Mouse (Mus musculus): Measurements from ENCODE around the gene Atp6v1f. TPM values are rescaled to one million over a fixed set of nuclear protein-coding genes. Genes with fewer than 3 reads are reported as not detected.
A peak's percentile ranks its signal among the peaks of the same experiment; 100 is the strongest.

Gene Atp6v1f
- polyA plus RNA-seq, 1 experiment from 2014 or later, result 395 TPM

- Histone ChIP-seq H3K27ac (ENCODE audit: low read depth, low read length) (no peak within 1 kb of the TSS; the same call in 1 of the 2 replicates), H3K27me3 (replicated peaks; ENCODE audit: control insufficient read depth, insufficient read depth, low read length) (peaks cover 22% of the 10 kb centered on the region), H3K4me2 (ENCODE audit: low read length) (peak within 1 kb of the TSS; percentile 73), H3K9ac (ENCODE audit: low read length) (peak within 1 kb of the TSS; percentile 62), H3K36me3 (ENCODE audit: control insufficient read depth, insufficient read depth, low read length) (no peaks in the 10 kb centered on the region), H3K4me3 (ENCODE audit: low read depth, low read length) (peak within 1 kb of the TSS; percentile 39), H3K4me1 (ENCODE audit: control insufficient read depth, insufficient read depth, low read length) (peaks cover 23% of the 10 kb centered on the region; the same call in 1 of the 2 replicates), H3K9me3 (replicated peaks; ENCODE audit: control insufficient read depth, low read length) (no peaks in the 10 kb centered on the region)
- DNase-seq (ENCODE audit: low spot score), result peak; percentile 24
- ATAC-seq, result peak; percentile 25; the same call in 1 of the 2 replicates
- 1% methylated on average over 50 of the region's 77 CpGs for WGBS
Observed at GRCm38 (mm10) chr6:29433038-29433803, 34.3 kb upstream of the Atp6v1f start, which contains the start of gene Flnc. TSS of gene Flnc (plus strand) at chr6:29433256.

DNA sequence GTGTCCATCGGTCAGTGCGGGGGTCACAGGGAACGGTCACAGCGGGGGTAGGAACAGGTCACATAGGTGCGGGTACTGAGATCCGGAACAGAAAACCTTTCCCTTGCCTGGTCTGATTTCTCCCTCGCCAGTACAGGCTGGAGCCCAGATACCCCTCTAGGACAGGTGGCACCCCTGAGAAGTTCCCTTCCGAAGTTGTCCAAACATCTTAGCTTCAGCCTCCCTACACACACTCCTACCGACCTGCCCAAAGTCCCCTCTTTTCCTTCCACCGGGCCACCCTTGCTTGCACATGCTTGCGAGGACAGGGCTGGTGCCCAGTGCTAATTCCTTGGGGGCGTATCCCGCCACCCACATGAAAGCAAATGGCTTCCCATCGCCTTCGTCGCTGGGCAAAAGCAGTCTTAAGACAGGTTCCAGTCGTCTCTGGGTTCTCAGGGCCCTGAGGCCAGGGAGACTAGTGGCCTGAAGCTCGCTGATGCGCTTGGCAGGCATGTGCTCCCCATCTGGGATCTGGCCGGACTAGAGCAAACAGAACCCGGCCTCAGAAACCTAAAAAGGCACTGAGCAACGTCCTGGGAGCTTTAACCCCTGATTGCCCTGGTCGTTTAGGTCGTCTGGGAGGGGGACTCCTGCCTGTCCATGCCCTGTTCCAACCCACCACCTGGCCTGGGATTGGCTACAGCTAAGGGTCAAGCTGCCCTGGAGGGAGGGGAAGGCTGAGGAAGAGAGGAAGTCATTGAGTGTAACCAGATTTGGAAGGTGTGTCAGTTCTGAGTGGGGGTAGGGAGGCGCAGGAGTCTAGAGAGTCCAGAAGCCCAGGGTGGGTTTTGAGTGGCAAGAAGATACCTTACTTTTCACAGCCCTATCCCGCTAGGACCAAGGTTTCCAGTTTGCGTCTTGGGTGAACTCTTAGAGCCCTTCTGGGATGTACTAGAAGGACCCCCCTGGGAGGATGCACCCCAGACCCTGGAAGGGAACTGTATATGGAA, 33.4 kb upstream of the Atp6v1f start:
- no peak for ATAC-seq
- Histone ChIP-seq H3K9ac (ENCODE audit: low read length) (no peak overlapping the region), H3K4me3 (ENCODE audit: low read depth, low read length) (peak overlapping the region; percentile 39), H3K4me2 (ENCODE audit: low read length) (peak overlapping the region; percentile 73), H3K9me3 (replicated peaks; ENCODE audit: control insufficient read depth, low read length) (no peaks in the 10 kb centered on the region), H3K36me3 (ENCODE audit: control insufficient read depth, insufficient read depth, low read length) (no peaks in the 10 kb centered on the region), H3K4me1 (ENCODE audit: control insufficient read depth, insufficient read depth, low read length) (peaks cover 23% of the 10 kb centered on the region; the same call in 1 of the 2 replicates), H3K27me3 (replicated peaks; ENCODE audit: control insufficient read depth, insufficient read depth, low read length) (peaks cover 22% of the 10 kb centered on the region), H3K27ac (ENCODE audit: low read depth, low read length) (no peak overlapping the region)
- WGBS, result 10% methylated on average over 27 of the region's 27 CpGs
- DNase-seq (ENCODE audit: low spot score), result peak; percentile 10

GRCm38 (mm10) chr6:29434911-29435691, 32.4 kb upstream of the Atp6v1f start:
- no peaks in the 10 kb centered on the region for H3K9me3 ChIP-seq (replicated peaks; ENCODE audit: control insufficient read depth, low read length)
- DNase-seq (ENCODE audit: low spot score) (peak; percentile 56), ATAC-seq (peak; percentile 48)
- H3K27me3 ChIP-seq (replicated peaks; ENCODE audit: control insufficient read depth, insufficient read depth, low read length), result peaks cover 22% of the 10 kb centered on the region
- H3K4me2 ChIP-seq (ENCODE audit: low read length), result peak overlapping the region; percentile 73
- H3K4me1 ChIP-seq (ENCODE audit: control insufficient read depth, insufficient read depth, low read length), result peaks cover 23% of the 10 kb centered on the region; the same call in 1 of the 2 replicates
- WGBS, result 6% methylated on average over 13 of the region's 13 CpGs
- H3K4me3 ChIP-seq (ENCODE audit: low read depth, low read length), result no peak overlapping the region
- H3K27ac ChIP-seq (ENCODE audit: low read depth, low read length), result peak overlapping the region; percentile 54
- no peaks in the 10 kb centered on the region for H3K36me3 ChIP-seq (ENCODE audit: control insufficient read depth, insufficient read depth, low read length)
- no peak overlapping the region for H3K9ac ChIP-seq (ENCODE audit: low read length)

- H3K9me3 ChIP-seq (replicated peaks; ENCODE audit: control insufficient read depth, low read length), result no peaks in the 10 kb centered on the region
- H3K4me1 ChIP-seq (ENCODE audit: control insufficient read depth, insufficient read depth, low read length), result peaks cover 23% of the 10 kb centered on the region; the same call in 1 of the 2 replicates
- 15% methylated on average over 6 of the region's 6 CpGs for WGBS
- peaks cover 22% of the 10 kb centered on the region for H3K27me3 ChIP-seq (replicated peaks; ENCODE audit: control insufficient read depth, insufficient read depth, low read length)
- no peak overlapping the region for H3K9ac ChIP-seq (ENCODE audit: low read length)
- no peaks in the 10 kb centered on the region for H3K36me3 ChIP-seq (ENCODE audit: control insufficient read depth, insufficient read depth, low read length)
- ATAC-seq (peak; percentile 37), DNase-seq (ENCODE audit: low spot score) (peak; percentile 40)
- H3K4me3 ChIP-seq (ENCODE audit: low read depth, low read length), result no peak overlapping the region
- no peak overlapping the region for H3K27ac ChIP-seq (ENCODE audit: low read depth, low read length)
- H3K4me2 ChIP-seq (ENCODE audit: low read length), result 0 out of 2 replicates have a peak overlapping the region, but pooled peaks have one; percentile 15
Observed at GRCm38 (mm10) chr6:29435940-29436451, 31.5 kb upstream of the Atp6v1f start.

- no peaks in the 10 kb centered on the region for H3K36me3 ChIP-seq (ENCODE audit: control insufficient read depth, insufficient read depth, low read length)
- H3K27ac ChIP-seq (ENCODE audit: low read depth, low read length), result no peak overlapping the region
- no peak overlapping the region for H3K9ac ChIP-seq (ENCODE audit: low read length)
- no peak overlapping the region for H3K4me3 ChIP-seq (ENCODE audit: low read depth, low read length)
- peaks cover 23% of the 10 kb centered on the region; the same call in 1 of the 2 replicates for H3K4me1 ChIP-seq (ENCODE audit: control insufficient read depth, insufficient read depth, low read length)
- ATAC-seq (no peak), DNase-seq (ENCODE audit: low spot score) (peak; percentile 47)
- 5% methylated on average over 11 of the region's 11 CpGs for WGBS
- H3K4me2 ChIP-seq (ENCODE audit: low read length), result 0 out of 2 replicates have a peak overlapping the region, but pooled peaks have one; percentile 15
- no peaks in the 10 kb centered on the region for H3K9me3 ChIP-seq (replicated peaks; ENCODE audit: control insufficient read depth, low read length)
- peaks cover 22% of the 10 kb centered on the region for H3K27me3 ChIP-seq (replicated peaks; ENCODE audit: control insufficient read depth, insufficient read depth, low read length)
Observed at GRCm38 (mm10) chr6:29436461-29436934, 31.0 kb upstream of the Atp6v1f start.

DNA sequence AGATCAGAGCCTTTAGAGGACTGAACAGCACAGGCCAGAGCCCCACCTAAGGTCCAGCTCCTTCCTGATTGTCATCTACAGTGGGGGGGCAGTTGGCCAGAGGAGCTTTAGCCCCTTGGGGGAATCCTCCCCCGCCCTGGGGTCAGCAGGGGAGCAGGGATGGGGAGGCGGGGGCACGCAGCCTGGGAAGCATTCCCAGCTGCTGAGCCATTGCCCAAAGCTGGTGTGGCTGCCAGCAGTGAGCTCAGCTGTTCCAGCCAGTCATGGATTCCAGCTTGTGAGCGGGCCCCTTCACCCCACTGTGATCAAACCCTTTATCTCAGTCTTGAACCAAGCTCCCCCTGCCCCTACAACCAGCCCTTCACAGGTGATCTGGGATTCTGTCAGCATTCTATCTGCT, 28.3 kb upstream of the Atp6v1f start:
- DNase-seq (ENCODE audit: low spot score) (no peak), ATAC-seq (no peak)
- H3K4me2 ChIP-seq (ENCODE audit: low read length), result no peak overlapping the region
- no peak overlapping the region for H3K27ac ChIP-seq (ENCODE audit: low read depth, low read length)
- 71% methylated on average over 4 of the region's 4 CpGs for WGBS
- no peaks in the 10 kb centered on the region for H3K36me3 ChIP-seq (ENCODE audit: control insufficient read depth, insufficient read depth, low read length)
- H3K9me3 ChIP-seq (replicated peaks; ENCODE audit: control insufficient read depth, low read length), result no peaks in the 10 kb centered on the region
- peaks cover 10% of the 10 kb centered on the region for H3K27me3 ChIP-seq (replicated peaks; ENCODE audit: control insufficient read depth, insufficient read depth, low read length)
- H3K4me3 ChIP-seq (ENCODE audit: low read depth, low read length), result no peak overlapping the region
- H3K9ac ChIP-seq (ENCODE audit: low read length), result no peak overlapping the region
- H3K4me1 ChIP-seq (ENCODE audit: control insufficient read depth, insufficient read depth, low read length), result peaks cover 18% of the 10 kb centered on the region; the same call in 1 of the 2 replicates

GRCm38 (mm10) chr6:29439789-29440188, 27.7 kb upstream of the Atp6v1f start:
- H3K9ac ChIP-seq (ENCODE audit: low read length), result no peak overlapping the region
- no peak overlapping the region for H3K4me3 ChIP-seq (ENCODE audit: low read depth, low read length)
- H3K9me3 ChIP-seq (replicated peaks; ENCODE audit: control insufficient read depth, low read length), result no peaks in the 10 kb centered on the region
- H3K27me3 ChIP-seq (replicated peaks; ENCODE audit: control insufficient read depth, insufficient read depth, low read length), result peaks cover 5% of the 10 kb centered on the region; the same call in 1 of the 2 replicates
- H3K4me2 ChIP-seq (ENCODE audit: low read length), result no peak overlapping the region
- H3K4me1 ChIP-seq (ENCODE audit: control insufficient read depth, insufficient read depth, low read length), result peaks cover 18% of the 10 kb centered on the region; the same call in 1 of the 2 replicates
- DNase-seq (ENCODE audit: low spot score) (no peak), ATAC-seq (no peak)
- WGBS, result 91% methylated on average over 6 of the region's 6 CpGs
- H3K27ac ChIP-seq (ENCODE audit: low read depth, low read length), result no peak overlapping the region
- no peaks in the 10 kb centered on the region for H3K36me3 ChIP-seq (ENCODE audit: control insufficient read depth, insufficient read depth, low read length)

DNA sequence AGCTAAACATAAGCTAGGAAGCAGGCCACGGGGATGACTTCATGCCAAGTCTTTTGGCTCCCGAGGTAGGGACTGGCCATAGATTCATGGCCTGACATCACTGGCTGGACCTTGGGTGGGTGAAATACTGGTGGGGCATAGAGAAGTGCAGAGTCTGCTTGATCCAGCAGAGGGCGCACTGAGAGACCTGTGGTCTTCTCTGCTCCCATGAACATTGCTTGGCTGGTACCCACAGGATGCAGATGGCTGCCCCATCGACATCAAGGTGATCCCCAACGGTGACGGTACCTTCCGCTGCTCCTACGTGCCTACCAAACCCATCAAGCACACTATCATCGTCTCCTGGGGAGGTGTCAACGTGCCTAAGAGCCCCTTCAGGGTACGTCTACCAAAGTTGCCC, 22.7 kb upstream of the Atp6v1f start:
- DNase-seq (ENCODE audit: low spot score) (peak; percentile 7), ATAC-seq (no peak)
- Histone ChIP-seq H3K27ac (ENCODE audit: low read depth, low read length) (no peak overlapping the region), H3K4me3 (ENCODE audit: low read depth, low read length) (no peak overlapping the region), H3K27me3 (replicated peaks; ENCODE audit: control insufficient read depth, insufficient read depth, low read length) (no peaks in the 10 kb centered on the region), H3K9me3 (replicated peaks; ENCODE audit: control insufficient read depth, low read length) (no peaks in the 10 kb centered on the region), H3K4me1 (ENCODE audit: control insufficient read depth, insufficient read depth, low read length) (no peaks in the 10 kb centered on the region), H3K4me2 (ENCODE audit: low read length) (no peak overlapping the region), H3K9ac (ENCODE audit: low read length) (no peak overlapping the region), H3K36me3 (ENCODE audit: control insufficient read depth, insufficient read depth, low read length) (no peaks in the 10 kb centered on the region)
- 77% methylated on average over 11 of the region's 11 CpGs for WGBS

All from forebrain, embryonic 14.5 days (tissue).